Mouse (Mus musculus) intestine, postnatal 0 days (tissue): Measurements from ENCODE around the gene Nup107. TPM values are rescaled to one million over a fixed set of nuclear protein-coding genes. Genes with fewer than 3 reads are reported as not detected.
A peak's percentile ranks its signal among the peaks of the same experiment; 100 is the strongest.
"Not testable (repeated sequence)": the region's sequence is repeated elsewhere in the genome, so short reads cannot be mapped to it uniquely, and the experiment has no call there.

Experiments used
- ATAC-seq: fragments of 200-750 bp; cut with Nextera tagmentation; 2 replicates; pipeline ENCODE4 v1.8.0; 2017; ENCODE audit warnings: mild to moderate bottlenecking, moderate TSS enrichment, moderate library complexity
- H3K27ac ChIP-seq: fragments of 300-500 bp; sonication (generic); 2 replicates; pipeline ENCODE4 v1.5.1; 2014; ENCODE audit warnings: mild to moderate bottlenecking, low read depth, low read length, moderate library complexity
- H3K27me3 ChIP-seq: fragments of 300-500 bp; sonication (generic); replicated peaks from 2 replicates; pipeline ENCODE4 v1.6.1; 2014; ENCODE audit warnings: low read length, mixed read lengths; ENCODE audit not compliant: control insufficient read depth, insufficient read depth
- H3K36me3 ChIP-seq: fragments of 300-500 bp; sonication (generic); 2 replicates; pipeline ENCODE4 v1.6.1; 2014; ENCODE audit warnings: mild to moderate bottlenecking, moderate library complexity; ENCODE audit not compliant: control insufficient read depth, insufficient read depth
- H3K4me1 ChIP-seq: fragments of 300-500 bp; sonication (generic); replicated peaks from 2 replicates; pipeline ENCODE4 v1.6.1; 2014; ENCODE audit warnings: antibody characterized with exemption, low read length, mixed read lengths; ENCODE audit not compliant: control insufficient read depth, insufficient read depth
- H3K4me2 ChIP-seq: fragments of 300-500 bp; sonication (generic); replicated peaks from 2 replicates; pipeline ENCODE4 v1.6.1; 2014; ENCODE audit warnings: low read depth, mild to moderate bottlenecking, moderate library complexity
- H3K4me3 ChIP-seq: fragments of 300-500 bp; sonication (generic); 2 replicates; pipeline ENCODE4 v1.5.1; 2014; ENCODE audit warnings: low read depth, low read length
- H3K9ac ChIP-seq: fragments of 300-500 bp; sonication (generic); 2 replicates; pipeline ENCODE4 v1.6.1; 2014; ENCODE audit warnings: mild to moderate bottlenecking, low read depth, low read length
- H3K9me3 ChIP-seq: fragments of 300-500 bp; sonication (generic); 2 replicates; pipeline ENCODE4 v1.6.1; 2016; ENCODE audit warnings: mixed run types; ENCODE audit not compliant: control insufficient read depth
- CTCF ChIP-seq: sonication (generic); IDR thresholded peaks from 2 replicates; pipeline ENCODE4 v1.5.1; 2016; ENCODE audit warnings: low read depth, mild to moderate bottlenecking, control low read depth, antibody characterized with exemption, moderate library complexity
- WGBS: fragments of 180-500 bp; shearing (Covaris S2); extraction: QIAGEN DNeasy Blood & Tissue Kit; methylation state at CpG from one replicate; pipeline ENCODE4 v1.1.7; 2014; 5-methylcytosine and 5-hydroxymethylcytosine counted together
- polyA plus RNA-seq: library from polyadenylated mRNA; unstranded; fragments of >200 nt; fragmentation: Nextera tagmentation; extraction: Ambion mirVana; gene quantifications from 2 replicates; pipeline ENCODE4 v1.2.1, GENCODE M21; 2015

The Nup107 gene
- polyA plus RNA-seq, 1 experiment from 2014 or later, result 16.2 TPM

DNA sequence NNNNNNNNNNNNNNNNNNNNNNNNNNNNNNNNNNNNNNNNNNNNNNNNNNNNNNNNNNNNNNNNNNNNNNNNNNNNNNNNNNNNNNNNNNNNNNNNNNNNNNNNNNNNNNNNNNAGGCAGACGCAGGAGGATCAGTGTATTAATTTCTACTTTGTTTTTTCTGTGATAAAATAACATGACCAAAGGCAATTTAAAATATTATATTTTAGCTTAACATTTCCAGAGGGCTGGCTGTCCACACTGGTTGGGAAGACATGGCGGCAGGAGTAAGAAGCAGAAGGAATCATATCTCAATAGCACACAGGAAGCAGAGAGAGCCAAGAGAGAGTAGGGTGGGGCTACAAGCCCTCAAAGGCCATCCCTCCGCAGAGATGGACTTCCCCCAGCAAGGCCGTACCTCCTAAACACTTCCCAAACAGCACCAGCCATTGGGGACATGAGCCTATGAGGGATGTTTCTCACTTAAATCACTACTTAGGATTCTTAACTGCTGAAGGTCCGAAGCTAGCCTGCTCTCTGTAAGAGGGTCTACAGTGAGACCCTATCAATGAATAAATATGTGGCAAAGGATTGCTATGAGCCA is 68.3 kb downstream of the Nup107 start:
- 77% methylated on average over 5 of the region's 5 CpGs for WGBS
- Histone ChIP-seq H3K9ac (no peak overlapping the region), H3K4me1 (no peaks in the 10 kb centered on the region), H3K4me3 (no peak overlapping the region), H3K27me3 (no peaks in the 10 kb centered on the region), H3K27ac (no peak overlapping the region), H3K4me2 (no peak overlapping the region), H3K36me3 (no peaks in the 10 kb centered on the region), H3K9me3 (no peaks in the 10 kb centered on the region)
- TF ChIP-seq CTCF, result no peak
- ATAC-seq, result no peak

DNA sequence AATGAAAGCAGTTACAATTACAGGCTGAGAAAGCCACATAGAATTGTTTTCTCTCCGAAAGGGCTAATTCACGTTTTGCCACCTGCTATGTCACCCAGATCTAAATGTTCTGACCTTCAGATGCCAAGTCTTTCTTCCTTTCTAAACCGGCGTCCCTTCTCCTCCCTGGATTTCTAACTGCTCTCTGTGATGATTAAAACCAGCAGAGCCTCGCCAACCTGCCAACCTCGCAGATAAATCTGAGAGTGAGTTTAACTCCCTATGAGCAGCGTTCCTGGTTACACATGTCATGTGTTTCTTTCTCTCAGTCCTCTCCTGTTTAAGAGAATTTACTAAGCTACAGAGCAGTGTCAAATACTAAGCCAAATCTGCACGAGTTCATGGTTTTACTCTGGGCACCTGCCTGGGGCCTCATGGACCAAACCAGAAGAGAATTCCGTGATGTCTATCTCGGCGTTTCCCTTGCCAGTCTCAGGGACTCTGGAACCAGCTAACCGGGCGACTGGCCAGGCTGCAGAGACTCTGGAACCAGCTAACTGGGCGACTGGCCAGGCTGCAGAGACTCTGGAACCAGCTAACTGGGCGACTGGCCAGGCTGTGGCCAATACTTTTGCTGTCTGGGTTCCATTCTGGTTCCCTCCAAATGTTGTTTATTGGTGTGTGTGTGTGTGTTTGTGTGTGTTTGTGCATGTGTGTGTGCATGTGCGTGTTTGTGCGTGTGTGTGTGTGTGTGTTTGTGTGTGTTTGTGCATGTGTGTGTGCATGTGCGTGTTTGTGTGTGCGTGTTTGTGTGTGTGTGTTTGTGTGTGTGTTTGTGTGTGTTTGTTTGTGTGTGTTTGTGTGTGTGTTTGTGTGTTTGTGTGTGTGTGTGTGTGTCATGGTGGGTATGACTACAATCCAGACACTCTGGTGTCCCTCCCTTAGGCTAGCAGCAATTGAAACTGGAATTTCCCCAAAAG is 74.1 kb downstream of the Nup107 start:
- H3K4me3 ChIP-seq, result no peak overlapping the region
- WGBS, result 61% methylated on average over 19 of the region's 19 CpGs
- no peak for TF ChIP-seq CTCF
- no peak for ATAC-seq
- H3K4me2 ChIP-seq, result no peak overlapping the region
- H3K27me3 ChIP-seq, result no peaks in the 10 kb centered on the region
- H3K27ac ChIP-seq, result no peak overlapping the region; the same call in 1 of the 2 replicates
- no peaks in the 10 kb centered on the region for H3K4me1 ChIP-seq
- H3K9ac ChIP-seq, result no peak overlapping the region
- no peaks in the 10 kb centered on the region for H3K36me3 ChIP-seq
- no peaks in the 10 kb centered on the region for H3K9me3 ChIP-seq

DNA sequence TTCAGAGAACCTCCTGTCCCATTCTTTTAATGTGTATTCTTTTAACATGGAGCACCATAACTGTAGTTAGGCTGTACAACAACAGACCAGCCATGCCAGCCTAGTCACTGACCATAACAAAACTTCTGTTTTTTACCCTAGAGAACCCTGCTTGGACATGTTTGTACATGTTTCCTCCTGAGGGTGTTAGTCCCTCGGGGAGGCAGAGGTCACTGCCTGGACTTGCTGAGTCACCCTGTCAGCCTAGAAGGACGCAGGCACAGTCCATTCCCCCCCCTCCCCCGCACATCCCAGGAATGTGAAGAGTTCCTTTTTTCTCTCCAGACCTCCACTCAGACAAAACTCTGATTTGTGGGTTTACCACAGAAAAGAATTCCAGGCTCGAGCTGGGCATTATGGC is 74.9 kb downstream of the Nup107 start:
- Histone ChIP-seq H3K27ac (no peak overlapping the region), H3K36me3 (no peaks in the 10 kb centered on the region), H3K4me2 (no peak overlapping the region), H3K4me3 (no peak overlapping the region), H3K9me3 (no peaks in the 10 kb centered on the region), H3K27me3 (no peaks in the 10 kb centered on the region), H3K4me1 (no peaks in the 10 kb centered on the region), H3K9ac (no peak overlapping the region)
- TF ChIP-seq CTCF, result no peak
- peak; percentile 65; the same call in 1 of the 2 replicates for ATAC-seq
- WGBS, result 8% methylated on average over 4 of the region's 4 CpGs

DNA sequence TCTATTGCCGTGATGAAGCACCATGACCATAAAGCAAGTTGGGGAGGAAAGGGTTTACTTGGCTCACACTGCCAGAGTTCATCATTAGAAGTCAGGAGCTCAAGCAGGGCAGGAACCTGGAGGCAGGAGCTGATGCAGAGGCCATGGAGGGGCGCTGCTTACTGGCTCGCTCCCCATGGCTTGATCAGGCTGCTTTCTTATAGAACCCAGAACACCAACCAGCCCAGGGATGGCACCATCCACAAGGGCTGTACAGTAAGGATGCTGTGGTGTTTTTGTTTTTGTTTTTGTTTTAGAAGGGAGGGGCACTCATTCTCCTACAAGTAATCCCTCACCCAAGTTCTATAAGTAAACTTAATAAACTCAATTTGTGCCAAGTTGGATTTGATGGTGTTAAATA is 75.8 kb downstream of the Nup107 start:
- Histone ChIP-seq H3K4me2 (no peak overlapping the region), H3K27me3 (no peaks in the 10 kb centered on the region), H3K9me3 (no peaks in the 10 kb centered on the region), H3K27ac (no peak overlapping the region), H3K9ac (no peak overlapping the region), H3K4me3 (no peak overlapping the region), H3K4me1 (no peaks in the 10 kb centered on the region), H3K36me3 (no peaks in the 10 kb centered on the region)
- TF ChIP-seq CTCF, result no peak
- no peak for ATAC-seq
- 84% methylated on average over 3 of the region's 3 CpGs for WGBS

DNA sequence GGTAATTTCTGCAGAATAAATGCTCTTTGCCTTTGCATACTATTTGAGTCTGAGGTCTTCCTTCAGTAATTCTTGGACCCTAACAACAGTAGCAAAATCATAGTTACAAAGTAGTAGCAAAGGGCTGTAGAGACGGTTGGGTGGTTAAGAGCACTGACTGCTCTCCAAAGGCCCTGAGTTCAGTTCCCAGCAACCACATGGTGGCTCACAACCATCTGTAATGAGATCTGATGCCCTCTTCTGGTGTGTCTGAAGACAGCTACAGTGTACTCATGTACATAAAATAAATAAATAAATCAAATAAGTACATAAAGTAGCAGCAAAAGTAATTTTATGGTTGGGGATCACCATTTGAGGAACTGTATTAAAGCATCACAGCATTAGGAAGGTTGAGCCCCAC is 76.9 kb downstream of the Nup107 start:
- not testable (repeated sequence) for H3K9ac ChIP-seq, H3K27ac ChIP-seq, H3K27me3 ChIP-seq, H3K4me1 ChIP-seq, ATAC-seq, H3K4me3 ChIP-seq, H3K36me3 ChIP-seq, H3K4me2 ChIP-seq, H3K9me3 ChIP-seq
- 92% methylated on average over 1 of the region's 1 CpGs for WGBS

DNA sequence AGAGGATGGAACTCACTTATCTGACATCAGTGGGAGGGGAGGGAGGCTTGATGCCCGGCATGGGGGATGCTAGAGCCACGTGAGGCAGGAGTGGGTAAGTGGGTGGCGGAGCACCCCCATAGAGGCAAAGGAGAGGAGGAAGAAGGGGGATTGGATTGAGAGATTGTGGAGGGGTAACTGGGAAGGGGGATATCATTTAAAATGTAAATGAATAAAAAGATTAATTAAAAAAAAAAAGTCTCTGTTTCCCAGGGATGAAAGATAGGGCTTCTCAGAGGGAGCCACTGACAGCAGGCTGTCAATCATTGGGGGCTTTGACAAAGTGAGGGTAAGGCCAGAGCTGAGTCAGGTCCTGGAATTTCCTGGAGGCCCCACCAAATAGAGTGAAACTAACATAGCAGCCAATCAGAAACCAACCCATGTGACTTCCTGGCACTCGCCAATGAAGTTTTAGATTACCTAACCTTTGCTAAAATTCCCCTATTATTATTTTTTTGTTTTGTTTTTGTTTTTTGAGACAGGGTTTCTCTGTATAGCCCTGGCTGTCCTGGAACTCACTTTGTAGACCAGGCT is 77.5 kb downstream of the Nup107 start:
- Histone ChIP-seq H3K27ac (no peak overlapping the region), H3K4me1 (no peaks in the 10 kb centered on the region), H3K4me2 (no peak overlapping the region), H3K4me3 (no peak overlapping the region), H3K9ac (no peak overlapping the region), H3K36me3 (no peaks in the 10 kb centered on the region), H3K9me3 (no peaks in the 10 kb centered on the region), H3K27me3 (no peaks in the 10 kb centered on the region)
- WGBS, result 76% methylated on average over 4 of the region's 4 CpGs
- no peak for TF ChIP-seq CTCF
- ATAC-seq, result no peak
